Mouse (Mus musculus): ENCODE results near the gene Pla2g4e.

- TF ChIP-seq CTCF (IDR thresholded peaks at IDR 0.05; ENCODE audit: low read depth) (peak; percentile 41), EP300 (IDR thresholded peaks at IDR 0.05; ENCODE audit: low read depth) (no peak)
These were observed 36.1 kb upstream of the Pla2g4e start for GRCm38 (mm10) chr2:120281221-120281620.
